Mouse (Mus musculus): ENCODE data around the gene Gm21988. TPM values are rescaled to one million over a fixed set of nuclear protein-coding genes. Genes with fewer than 3 reads are reported as not detected.
A peak's percentile ranks its signal among the peaks of the same experiment; 100 is the strongest.

Gm21988 gene
- polyA plus RNA-seq, 1 experiment from 2014 or later = 11.9 TPM

- Histone ChIP-seq H3K9ac (ENCODE audit: low read length) (no peak overlapping the region), H3K27ac (ENCODE audit: low read depth, low read length) (no peak overlapping the region), H3K9me3 (replicated peaks; ENCODE audit: control insufficient read depth, low read length) (no peaks in the 10 kb centered on the region), H3K4me3 (ENCODE audit: low read depth, low read length) (no peak overlapping the region), H3K4me1 (ENCODE audit: control insufficient read depth, insufficient read depth, low read length) (peaks cover 25% of the 10 kb centered on the region), H3K4me2 (ENCODE audit: low read length) (no peak overlapping the region), H3K36me3 (ENCODE audit: control insufficient read depth, insufficient read depth, low read length) (no peaks in the 10 kb centered on the region), H3K27me3 (replicated peaks; ENCODE audit: control insufficient read depth, insufficient read depth, low read length) (peaks cover 20% of the 10 kb centered on the region)
- ATAC-seq (no peak), DNase-seq (ENCODE audit: low spot score) (no peak)
- 89% methylated on average over 9 of the region's 9 CpGs for WGBS
These were observed 15.9 kb downstream of the Gm21988 start for GRCm38 (mm10) chr11:70223724-70224123.

- Histone ChIP-seq H3K4me1 (ENCODE audit: control insufficient read depth, insufficient read depth, low read length) (peaks cover 27% of the 10 kb centered on the region), H3K4me3 (ENCODE audit: low read depth, low read length) (peak overlapping the region; percentile 42), H3K36me3 (ENCODE audit: control insufficient read depth, insufficient read depth, low read length) (peaks cover 8% of the 10 kb centered on the region), H3K27ac (ENCODE audit: low read depth, low read length) (peak overlapping the region; percentile 68; the same call in 1 of the 2 replicates), H3K4me2 (ENCODE audit: low read length) (peak overlapping the region; percentile 68), H3K27me3 (replicated peaks; ENCODE audit: control insufficient read depth, insufficient read depth, low read length) (peaks cover 11% of the 10 kb centered on the region), H3K9ac (ENCODE audit: low read length) (peak overlapping the region; percentile 66), H3K9me3 (replicated peaks; ENCODE audit: control insufficient read depth, low read length) (no peaks in the 10 kb centered on the region)
- WGBS = 9% methylated on average over 14 of the region's 14 CpGs
- DNase-seq (ENCODE audit: low spot score) (no peak), ATAC-seq (no peak)
These were observed 17.8 kb downstream of the Gm21988 start for GRCm38 (mm10) chr11:70221603-70222500.

GRCm38 (mm10) chr11:70220731-70221602 lies 18.7 kb downstream of the Gm21988 start, which contains the start of gene Slc16a13:
Gene Slc16a13, minus strand, starts transcription at chr11:70221064.
- ATAC-seq = peak; percentile 98
- peaks cover 15% of the 10 kb centered on the region for H3K36me3 ChIP-seq (ENCODE audit: control insufficient read depth, insufficient read depth, low read length)
- peaks cover 23% of the 10 kb centered on the region for H3K4me1 ChIP-seq (ENCODE audit: control insufficient read depth, insufficient read depth, low read length)
- peak within 1 kb of the TSS; percentile 73 for H3K9ac ChIP-seq (ENCODE audit: low read length)
- peak within 1 kb of the TSS; percentile 42 for H3K4me3 ChIP-seq (ENCODE audit: low read depth, low read length)
- H3K27ac ChIP-seq (ENCODE audit: low read depth, low read length) = peak within 1 kb of the TSS; percentile 70
- H3K27me3 ChIP-seq (replicated peaks; ENCODE audit: control insufficient read depth, insufficient read depth, low read length) = peaks cover 10% of the 10 kb centered on the region
- under 1% methylated on average over 28 of the region's 28 CpGs for WGBS
- peak within 1 kb of the TSS; percentile 68 for H3K4me2 ChIP-seq (ENCODE audit: low read length)
- no peaks in the 10 kb centered on the region for H3K9me3 ChIP-seq (replicated peaks; ENCODE audit: control insufficient read depth, low read length)
- DNase-seq (ENCODE audit: low spot score) = peak; percentile 99

- Histone ChIP-seq H3K9me3 (replicated peaks; ENCODE audit: control insufficient read depth, low read length) (no peaks in the 10 kb centered on the region), H3K9ac (ENCODE audit: low read length) (peak overlapping the region; percentile 73), H3K4me1 (ENCODE audit: control insufficient read depth, insufficient read depth, low read length) (peaks cover 20% of the 10 kb centered on the region), H3K27me3 (replicated peaks; ENCODE audit: control insufficient read depth, insufficient read depth, low read length) (peaks cover 12% of the 10 kb centered on the region), H3K4me2 (ENCODE audit: low read length) (peak overlapping the region; percentile 68), H3K36me3 (ENCODE audit: control insufficient read depth, insufficient read depth, low read length) (peaks cover 18% of the 10 kb centered on the region), H3K27ac (ENCODE audit: low read depth, low read length) (peak overlapping the region; percentile 70), H3K4me3 (ENCODE audit: low read depth, low read length) (peak overlapping the region; percentile 42)
- DNase-seq (ENCODE audit: low spot score) (no peak), ATAC-seq (no peak)
- WGBS = under 1% methylated on average over 24 of the region's 24 CpGs
These were observed 19.3 kb downstream of the Gm21988 start for GRCm38 (mm10) chr11:70220323-70220722.

GRCm38 (mm10) chr11:70219873-70220272 lies 19.8 kb downstream of the Gm21988 start:
- ATAC-seq (no peak), DNase-seq (ENCODE audit: low spot score) (no peak)
- WGBS = 61% methylated on average over 7 of the region's 7 CpGs
- Histone ChIP-seq H3K9me3 (replicated peaks; ENCODE audit: control insufficient read depth, low read length) (no peaks in the 10 kb centered on the region), H3K9ac (ENCODE audit: low read length) (peak overlapping the region; percentile 73), H3K27ac (ENCODE audit: low read depth, low read length) (no peak overlapping the region; the same call in 1 of the 2 replicates), H3K27me3 (replicated peaks; ENCODE audit: control insufficient read depth, insufficient read depth, low read length) (peaks cover 17% of the 10 kb centered on the region), H3K4me1 (ENCODE audit: control insufficient read depth, insufficient read depth, low read length) (peaks cover 20% of the 10 kb centered on the region), H3K4me2 (ENCODE audit: low read length) (peak overlapping the region; percentile 68), H3K36me3 (ENCODE audit: control insufficient read depth, insufficient read depth, low read length) (peaks cover 18% of the 10 kb centered on the region), H3K4me3 (ENCODE audit: low read depth, low read length) (peak overlapping the region; percentile 42)

- H3K9ac ChIP-seq (ENCODE audit: low read length) = peak overlapping the region; percentile 29; the same call in 1 of the 2 replicates
These were observed 20.7 kb downstream of the Gm21988 start for GRCm38 (mm10) chr11:70218741-70219470.

GRCm38 (mm10) chr11:70218039-70218438 lies 21.6 kb downstream of the Gm21988 start:
- Histone ChIP-seq H3K9ac (ENCODE audit: low read length) (no peak overlapping the region), H3K4me1 (ENCODE audit: control insufficient read depth, insufficient read depth, low read length) (peaks cover 33% of the 10 kb centered on the region)
- WGBS = 93% methylated on average over 4 of the region's 4 CpGs

More at GRCm38 (mm10) chr11:70218741-70219470, 20.7 kb downstream of the Gm21988 start:
- Histone ChIP-seq H3K4me3 (ENCODE audit: low read depth, low read length) (0 out of 2 replicates have a peak overlapping the region, but pooled peaks have one; percentile 42), H3K27me3 (replicated peaks; ENCODE audit: control insufficient read depth, insufficient read depth, low read length) (peaks cover 26% of the 10 kb centered on the region), H3K4me2 (ENCODE audit: low read length) (peak overlapping the region; percentile 68), H3K4me1 (ENCODE audit: control insufficient read depth, insufficient read depth, low read length) (peaks cover 27% of the 10 kb centered on the region), H3K27ac (ENCODE audit: low read depth, low read length) (no peak overlapping the region), H3K9me3 (replicated peaks; ENCODE audit: control insufficient read depth, low read length) (no peaks in the 10 kb centered on the region), H3K36me3 (ENCODE audit: control insufficient read depth, insufficient read depth, low read length) (peaks cover 18% of the 10 kb centered on the region)
- no peak for ATAC-seq
- 90% methylated on average over 15 of the region's 15 CpGs for WGBS
- no peak for DNase-seq (ENCODE audit: low spot score)

GRCm38 (mm10) chr11:70216103-70216502 lies 23.5 kb downstream of the Gm21988 start:
- DNase-seq (ENCODE audit: low spot score) (no peak), ATAC-seq (no peak)
- H3K4me1 ChIP-seq (ENCODE audit: control insufficient read depth, insufficient read depth, low read length) = peaks cover 28% of the 10 kb centered on the region
- no peak overlapping the region for H3K9ac ChIP-seq (ENCODE audit: low read length)
- H3K27me3 ChIP-seq (replicated peaks; ENCODE audit: control insufficient read depth, insufficient read depth, low read length) = peaks cover 39% of the 10 kb centered on the region
- H3K4me2 ChIP-seq (ENCODE audit: low read length) = no peak overlapping the region
- WGBS = 54% methylated on average over 3 of the region's 3 CpGs
- H3K9me3 ChIP-seq (replicated peaks; ENCODE audit: control insufficient read depth, low read length) = no peaks in the 10 kb centered on the region
- H3K27ac ChIP-seq (ENCODE audit: low read depth, low read length) = no peak overlapping the region
- peaks cover 18% of the 10 kb centered on the region for H3K36me3 ChIP-seq (ENCODE audit: control insufficient read depth, insufficient read depth, low read length)
- no peak overlapping the region for H3K4me3 ChIP-seq (ENCODE audit: low read depth, low read length)

More at GRCm38 (mm10) chr11:70218039-70218438, 21.6 kb downstream of the Gm21988 start:
- H3K4me2 ChIP-seq (ENCODE audit: low read length) = no peak overlapping the region
- H3K27me3 ChIP-seq (replicated peaks; ENCODE audit: control insufficient read depth, insufficient read depth, low read length) = peaks cover 34% of the 10 kb centered on the region
- no peak overlapping the region for H3K27ac ChIP-seq (ENCODE audit: low read depth, low read length)
- ATAC-seq (no peak), DNase-seq (ENCODE audit: low spot score) (no peak)
- no peak overlapping the region for H3K4me3 ChIP-seq (ENCODE audit: low read depth, low read length)
- H3K36me3 ChIP-seq (ENCODE audit: control insufficient read depth, insufficient read depth, low read length) = peaks cover 18% of the 10 kb centered on the region
- H3K9me3 ChIP-seq (replicated peaks; ENCODE audit: control insufficient read depth, low read length) = no peaks in the 10 kb centered on the region

Measured in forebrain, embryonic 14.5 days (tissue).